38 mouse cellular contexts compared by ENCODE assay signal in the genomic region with DNA sequence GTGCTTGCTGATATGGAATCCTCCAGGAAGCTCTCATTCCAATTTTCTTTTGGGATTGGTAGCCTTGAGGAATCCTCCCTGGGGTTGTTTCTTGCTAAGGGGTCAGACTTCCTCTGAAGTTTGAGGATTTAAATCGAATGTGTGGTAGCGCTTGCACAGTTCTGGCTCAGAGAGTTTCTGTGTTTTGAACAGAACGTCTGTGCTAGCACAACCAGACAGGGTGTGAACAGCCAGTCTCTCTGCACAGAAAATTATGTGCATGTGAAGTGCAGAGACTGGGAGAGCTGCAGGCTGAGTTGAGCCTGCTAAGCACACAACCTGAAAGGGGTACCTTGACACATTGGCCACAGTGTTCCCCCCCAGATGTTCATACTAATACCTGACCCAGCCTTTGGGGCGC. TPM values are rescaled to one million over a fixed set of nuclear protein-coding genes. Genes with fewer than 3 reads are reported as not detected.
DNase-seq lines count a peak whose midpoint lies in the region; ATAC-seq lines count a peak whose summit lies in the region.
"Had no signal": no experiment of that assay in that cellular context is flagged by ENCODE, and none has a peak within 500 bp of the region (broad histone marks: within the 10 kb centered on the region; RNA-seq: fewer than 3 reads in every experiment).

No protein-coding gene starts in this region.

- H3K9ac ChIP-seq in forebrain, embryonic 16.5 days (replicated peaks; ENCODE audit: low read depth, low read length) = no peak overlapping the region
- no peak overlapping the region for H3K9ac ChIP-seq in forebrain, embryonic 11.5 days (ENCODE audit: low read length)
- H3K9ac ChIP-seq: embryonic facial prominence, embryonic 15.5 days; heart, embryonic 15.5 days; intestine, embryonic 15.5 days; limb, embryonic 12.5 days; lung, embryonic 15.5 days; midbrain, embryonic 12.5 days; neural tube, embryonic 12.5 days had no signal

- no peak overlapping the region for H3K27ac ChIP-seq in forebrain, embryonic 16.5 days (ENCODE audit: low read length)
- H3K27ac ChIP-seq in forebrain, embryonic 11.5 days (ENCODE audit: low read depth, low read length) = no peak overlapping the region
- H3K27ac ChIP-seq: embryonic facial prominence, embryonic 10.5 days; embryonic facial prominence, embryonic 15.5 days; heart, embryonic 10.5 days; heart, embryonic 15.5 days; hindbrain, postnatal 0 days; intestine, embryonic 15.5 days; limb, embryonic 12.5 days; lung, embryonic 15.5 days; midbrain, embryonic 12.5 days; neural tube, embryonic 12.5 days had no signal

- peaks cover 9% of the 10 kb centered on the region for H3K27me3 ChIP-seq in forebrain, embryonic 16.5 days (replicated peaks; ENCODE audit: control insufficient read depth, insufficient read depth, low read length)
- H3K27me3 ChIP-seq in forebrain, embryonic 11.5 days (ENCODE audit: control insufficient read depth, insufficient read depth, low read length) = peaks cover 11% of the 10 kb centered on the region

- no peak for DNase-seq in forebrain, embryonic 11.5 days (ENCODE audit: low spot score)
- DNase-seq in layer of hippocampus, adult 18-20 months (ENCODE audit: low spot score in 2 of 2) = peak; percentile 36 to 70
- DNase-seq in layer of hippocampus, adult 9-10 months (ENCODE audit: low spot score) = no peak
- peak; percentile 36 for DNase-seq in brain, embryonic 18.5 days (ENCODE audit: low read depth, low spot score)
- DNase-seq in telencephalon, adult 2 months (ENCODE audit: low read depth, low spot score) = peak; percentile 24
- DNase-seq: adrenal gland, postnatal 14 days; cerebellum, adult 2 months; cerebellum, postnatal 25 days; gastrocnemius, postnatal 25 days; heart, adult 11 months; kidney, adult 2 months; kidney, postnatal 36 days had no signal

- H3K4me2 ChIP-seq in forebrain, embryonic 16.5 days (ENCODE audit: low read length) = no peak overlapping the region
- H3K4me2 ChIP-seq in forebrain, embryonic 11.5 days (ENCODE audit: low read depth, low read length, severe bottlenecking) = no peak overlapping the region
- H3K4me2 ChIP-seq: embryonic facial prominence, embryonic 15.5 days; heart, embryonic 15.5 days; intestine, embryonic 15.5 days; limb, embryonic 12.5 days; lung, embryonic 15.5 days; midbrain, embryonic 12.5 days; neural tube, embryonic 12.5 days had no signal

- WGBS in forebrain, embryonic 16.5 days = 72% methylated on average over 4 of the region's 4 CpGs
- 81% methylated on average over 4 of the region's 4 CpGs for WGBS in forebrain, embryonic 11.5 days

- H3K4me1 ChIP-seq in forebrain, embryonic 16.5 days (replicated peaks; ENCODE audit: control insufficient read depth, insufficient read depth, low read length) = peaks cover 8% of the 10 kb centered on the region; the same call in 1 of the 2 replicates
- H3K4me1 ChIP-seq in forebrain, embryonic 11.5 days (replicated peaks; ENCODE audit: control insufficient read depth, insufficient read depth, low read length) = peaks cover 4% of the 10 kb centered on the region; the same call in 1 of the 2 replicates

- peak; percentile 66 for ATAC-seq in forebrain, embryonic 16.5 days
- ATAC-seq in forebrain, embryonic 11.5 days (replicated peaks; ENCODE audit: low FRiP score) = no peak
- ATAC-seq in megakaryocyte-erythroid progenitor cell, adult 5-6 weeks (replicated peaks; ENCODE audit: low FRiP score, low TSS enrichment, poor library complexity, severe bottlenecking) = no peak
- ATAC-seq: hindbrain, postnatal 0 days; intestine, embryonic 15.5 days; Patski had no signal

- no peaks in the 10 kb centered on the region for H3K36me3 ChIP-seq in forebrain, embryonic 16.5 days (ENCODE audit: control insufficient read depth, insufficient read depth)
- no peaks in the 10 kb centered on the region for H3K36me3 ChIP-seq in forebrain, embryonic 11.5 days (ENCODE audit: control insufficient read depth, insufficient read depth, low read length)
- H3K36me3 ChIP-seq: embryonic facial prominence, embryonic 10.5 days; embryonic facial prominence, embryonic 15.5 days; heart, embryonic 10.5 days; heart, embryonic 15.5 days; intestine, embryonic 15.5 days; limb, embryonic 12.5 days; lung, embryonic 15.5 days; midbrain, embryonic 12.5 days; neural tube, embryonic 12.5 days had no signal

- H3K9me3 ChIP-seq in forebrain, embryonic 16.5 days (ENCODE audit: control insufficient read depth, low read length) = no peaks in the 10 kb centered on the region
- H3K9me3 ChIP-seq in forebrain, embryonic 11.5 days (ENCODE audit: control insufficient read depth, low read length) = no peaks in the 10 kb centered on the region
- H3K9me3 ChIP-seq: embryonic facial prominence, embryonic 10.5 days; embryonic facial prominence, embryonic 15.5 days; heart, embryonic 10.5 days; heart, embryonic 15.5 days; intestine, embryonic 15.5 days; limb, embryonic 12.5 days; lung, embryonic 15.5 days; midbrain, embryonic 12.5 days; neural tube, embryonic 12.5 days had no signal

- H3K4me3 ChIP-seq in forebrain, embryonic 16.5 days (replicated peaks; ENCODE audit: low read length) = no peak overlapping the region
- no peak overlapping the region for H3K4me3 ChIP-seq in forebrain, embryonic 11.5 days (ENCODE audit: low read depth, low read length)
- H3K4me3 ChIP-seq: embryonic facial prominence, embryonic 10.5 days; embryonic facial prominence, embryonic 15.5 days; heart, embryonic 10.5 days; heart, embryonic 15.5 days; intestine, embryonic 15.5 days; limb, embryonic 12.5 days; lung, embryonic 15.5 days; midbrain, embryonic 12.5 days; myocyte; neural tube, embryonic 12.5 days had no signal

RNA-seq across cellular contexts. Expression of a gene that starts 2.2 kb away (rescaled TPM):
- 0.20 and 0.31 TPM in 2 replicates for polyA plus RNA-seq in forebrain, embryonic 16.5 days (2015; fragmentation: Nextera tagmentation; extraction: Ambion mirVana)
- polyA plus RNA-seq in forebrain, embryonic 11.5 days (2014; fragmentation: Nextera tagmentation; extraction: Ambion mirVana) = 0.12 TPM in 1 of 2 replicates, not detected in the other
- under 1 TPM; 0.18 to 0.40 TPM for total RNA-seq in layer of hippocampus, adult 18-20 months (2021)
- not detected in 2 replicates for total RNA-seq in megakaryocyte-erythroid progenitor cell, adult 5-6 weeks (2014; fragmentation: Nextera tagmentation)
- not detected in 2 replicates for total RNA-seq in megakaryocyte-erythroid progenitor cell, adult 5-6 weeks (2017)
- total RNA-seq: adrenal gland, postnatal 14 days; gastrocnemius, adult 18-20 months; gastrocnemius, postnatal 25 days; heart, postnatal 25 days; liver, adult 2 months; megakaryocyte, adult 5-6 weeks; MEL had no signal
- polyA plus RNA-seq: heart, embryonic 10.5 days; heart, embryonic 15.5 days; kidney, adult 2 months; liver, adult 2 months; liver, embryonic 16.5 days; myocyte; Patski had no signal

RNA-seq across cellular contexts. Expression of a gene that starts 6.7 kb away (rescaled TPM):
- polyA plus RNA-seq in forebrain, embryonic 16.5 days (2015; fragmentation: Nextera tagmentation; extraction: Ambion mirVana) = not detected in 2 replicates
- polyA plus RNA-seq in forebrain, embryonic 11.5 days (2014; fragmentation: Nextera tagmentation; extraction: Ambion mirVana) = not detected in 2 replicates
- not detected for total RNA-seq in layer of hippocampus, adult 18-20 months (2021)
- not detected in 2 replicates for total RNA-seq in megakaryocyte-erythroid progenitor cell, adult 5-6 weeks (2014; fragmentation: Nextera tagmentation)
- total RNA-seq in megakaryocyte-erythroid progenitor cell, adult 5-6 weeks (2017) = not detected in 2 replicates
- total RNA-seq: adrenal gland, postnatal 14 days; gastrocnemius, adult 18-20 months; gastrocnemius, postnatal 25 days; heart, postnatal 25 days; hindbrain, postnatal 0 days; left cerebral cortex, postnatal 14 days; liver, adult 2 months; megakaryocyte, adult 5-6 weeks; MEL; midbrain, postnatal 0 days had no signal
- polyA plus RNA-seq: cerebellum, adult 2 months; embryonic facial prominence, embryonic 10.5 days; embryonic facial prominence, embryonic 15.5 days; heart, embryonic 10.5 days; heart, embryonic 15.5 days; hindbrain, embryonic 11.5 days; intestine, embryonic 15.5 days; kidney, adult 2 months; kidney, embryonic 16.5 days; limb, embryonic 12.5 days; liver, adult 2 months; liver, embryonic 16.5 days; lung, embryonic 15.5 days; midbrain, embryonic 12.5 days; midbrain, postnatal 0 days; myocyte; neural tube, embryonic 12.5 days; Patski; small intestine, adult 2 months; stomach, embryonic 14.5 days had no signal

RNA-seq across cellular contexts. Expression of a gene that starts 22.7 kb away (rescaled TPM):
- not detected in 2 replicates for polyA plus RNA-seq in forebrain, embryonic 16.5 days (2015; fragmentation: Nextera tagmentation; extraction: Ambion mirVana)
- not detected in 2 replicates for polyA plus RNA-seq in forebrain, embryonic 11.5 days (2014; fragmentation: Nextera tagmentation; extraction: Ambion mirVana)
- not detected for total RNA-seq in layer of hippocampus, adult 18-20 months (2021)
- not detected in 2 replicates for total RNA-seq in megakaryocyte-erythroid progenitor cell, adult 5-6 weeks (2014; fragmentation: Nextera tagmentation)
- not detected in 2 replicates for total RNA-seq in megakaryocyte-erythroid progenitor cell, adult 5-6 weeks (2017)
- total RNA-seq: adrenal gland, postnatal 14 days; gastrocnemius, adult 18-20 months; gastrocnemius, postnatal 25 days; heart, postnatal 25 days; hindbrain, postnatal 0 days; left cerebral cortex, postnatal 14 days; liver, adult 2 months; megakaryocyte, adult 5-6 weeks; MEL had no signal
- polyA plus RNA-seq: cerebellum, adult 2 months; embryonic facial prominence, embryonic 10.5 days; heart, embryonic 10.5 days; heart, embryonic 15.5 days; hindbrain, embryonic 11.5 days; intestine, embryonic 15.5 days; kidney, adult 2 months; kidney, embryonic 16.5 days; limb, embryonic 12.5 days; liver, adult 2 months; liver, embryonic 16.5 days; lung, embryonic 15.5 days; midbrain, embryonic 12.5 days; midbrain, postnatal 0 days; myocyte; neural tube, embryonic 12.5 days; Patski; small intestine, adult 2 months; stomach, embryonic 14.5 days had no signal

RNA-seq across cellular contexts. Expression of a gene that starts 30.0 kb away (rescaled TPM):
- polyA plus RNA-seq in forebrain, embryonic 16.5 days (2015; fragmentation: Nextera tagmentation; extraction: Ambion mirVana) = 0.62 and 0.88 TPM in 2 replicates
- 6.8 and 9.3 TPM in 2 replicates for polyA plus RNA-seq in forebrain, embryonic 11.5 days (2014; fragmentation: Nextera tagmentation; extraction: Ambion mirVana)
- total RNA-seq in layer of hippocampus, adult 18-20 months (2021) = not detected
- total RNA-seq in megakaryocyte-erythroid progenitor cell, adult 5-6 weeks (2014; fragmentation: Nextera tagmentation) = not detected in 2 replicates
- 3.2 TPM in 1 of 2 replicates, not detected in the other for total RNA-seq in megakaryocyte-erythroid progenitor cell, adult 5-6 weeks (2017)
- total RNA-seq: gastrocnemius, postnatal 25 days had no signal

RNA-seq across cellular contexts. Expression of a gene that starts 32.4 kb away (rescaled TPM):
- not detected in 2 replicates for polyA plus RNA-seq in forebrain, embryonic 16.5 days (2015; fragmentation: Nextera tagmentation; extraction: Ambion mirVana)
- polyA plus RNA-seq in forebrain, embryonic 11.5 days (2014; fragmentation: Nextera tagmentation; extraction: Ambion mirVana) = not detected in 2 replicates
- total RNA-seq in layer of hippocampus, adult 18-20 months (2021) = under 1 TPM in 1 of 2 experiments, not detected in 1; 0.15 TPM
- total RNA-seq in megakaryocyte-erythroid progenitor cell, adult 5-6 weeks (2014; fragmentation: Nextera tagmentation) = not detected in 2 replicates
- not detected in 2 replicates for total RNA-seq in megakaryocyte-erythroid progenitor cell, adult 5-6 weeks (2017)
- total RNA-seq: adrenal gland, postnatal 14 days; gastrocnemius, adult 18-20 months; gastrocnemius, postnatal 25 days; heart, postnatal 25 days; left cerebral cortex, postnatal 14 days; liver, adult 2 months; MEL had no signal
- polyA plus RNA-seq: cerebellum, adult 2 months; embryonic facial prominence, embryonic 10.5 days; heart, embryonic 10.5 days; heart, embryonic 15.5 days; hindbrain, embryonic 11.5 days; intestine, embryonic 15.5 days; kidney, adult 2 months; kidney, embryonic 16.5 days; limb, embryonic 12.5 days; liver, adult 2 months; liver, embryonic 16.5 days; lung, embryonic 15.5 days; midbrain, embryonic 12.5 days; myocyte; neural tube, embryonic 12.5 days; Patski; small intestine, adult 2 months; stomach, embryonic 14.5 days had no signal

Comparison
In these comparisons a context has a peak if more than half of its experiments do, and no peak if none do; other contexts are left out.
1. DNase-seq: peak in layer of hippocampus, adult 18-20 months (2 of 2), brain, embryonic 18.5 days (single experiment) and telencephalon, adult 2 months (single experiment); none in forebrain, embryonic 11.5 days (single experiment) and layer of hippocampus, adult 9-10 months (single experiment).